Mouse (Mus musculus): Measurements from ENCODE around the gene Rmi1. TPM values are rescaled to one million over a fixed set of nuclear protein-coding genes. Genes with fewer than 3 reads are reported as not detected.
A peak's percentile ranks its signal among the peaks of the same experiment; 100 is the strongest.
"Not testable (repeated sequence)": the region's sequence is repeated elsewhere in the genome, so short reads cannot be mapped to it uniquely, and the experiment has no call there.

Rmi1 gene
- total RNA-seq, 2 experiments from 2014 or later = 8.6 to 10.1 TPM

- no peak for DNase-seq
- intact Hi-C loops (cut with DNase I) = no loop called here
These were observed 4.4 kb upstream of the Rmi1 start for GRCm38 (mm10) chr13:58397651-58398050.

GRCm38 (mm10) chr13:58400576-58400975, 1.5 kb upstream of the Rmi1 start:
- intact Hi-C loops (cut with DNase I) = loop anchor here (2.0 to 5.0 kb wide), 3 partner anchors 16 to 273 kb away; partner anchors contain the start of genes 2210016F16Rik, Hnrnpa0 and Kif27
- no peak for DNase-seq

- DNase-seq = peak; percentile 71 to 74
- intact Hi-C loops (cut with DNase I) = loop anchor here (1.0 to 5.0 kb wide), 4 partner anchors 17 to 274 kb away; partner anchors contain the start of genes 2210016F16Rik, Hnrnpa0 and Kif27
These were observed 679 bp upstream of the Rmi1 start for GRCm38 (mm10) chr13:58401135-58402002.

- no peak for DNase-seq
- intact Hi-C loops (cut with DNase I) = loop anchor here (5.0 kb wide), 2 partner anchors 45 to 275 kb away; partner anchors contain the start of genes Hnrnpa0 and Kif27
These were observed 679 bp downstream of the Rmi1 start for GRCm38 (mm10) chr13:58402744-58403110.

GRCm38 (mm10) chr13:58403243-58403642, 1.2 kb downstream of the Rmi1 start, which contains the start of gene Hnrnpk:
Hnrnpk (minus strand) TSS chr13:58403343.
- intact Hi-C loops (cut with DNase I) = loop anchor here (5.0 kb wide), 2 partner anchors 46 to 276 kb away; partner anchors contain the start of genes Hnrnpa0 and Kif27

GRCm38 (mm10) chr13:58411073-58411472, 9.0 kb downstream of the Rmi1 start:
- no peak for DNase-seq
- intact Hi-C loops (cut with DNase I) = no loop called here

More at GRCm38 (mm10) chr13:58403243-58403642, 1.2 kb downstream of the Rmi1 start, which contains the start of gene Hnrnpk:
- not testable (repeated sequence) for DNase-seq

- intact Hi-C loops (cut with DNase I) = no loop called here
- DNase-seq = no peak
These were observed 13.3 kb downstream of the Rmi1 start for GRCm38 (mm10) chr13:58415374-58415773.

- intact Hi-C loops (cut with DNase I) = no loop called here
These were observed 13.8 kb downstream of the Rmi1 start for GRCm38 (mm10) chr13:58415838-58416237.

GRCm38 (mm10) chr13:58418656-58419055, 16.6 kb downstream of the Rmi1 start:
- intact Hi-C loops (cut with DNase I) = no loop called here
- no peak for DNase-seq

More at GRCm38 (mm10) chr13:58415838-58416237, 13.8 kb downstream of the Rmi1 start:
- no peak for DNase-seq

- intact Hi-C loops (cut with DNase I) = no loop called here
- no peak for DNase-seq
These were observed 17.2 kb downstream of the Rmi1 start for GRCm38 (mm10) chr13:58419266-58419665.

GRCm38 (mm10) chr13:58421026-58421425, 19.0 kb downstream of the Rmi1 start:
- intact Hi-C loops (cut with DNase I) = no loop called here
- no peak for DNase-seq

GRCm38 (mm10) chr13:58422242-58422641, 20.2 kb downstream of the Rmi1 start:
- no peak for DNase-seq
- intact Hi-C loops (cut with DNase I) = no loop called here

GRCm38 (mm10) chr13:58423061-58423660, 21.1 kb downstream of the Rmi1 start:
- DNase-seq = peak in 1 of 2 experiments; percentile 13
- intact Hi-C loops (cut with DNase I) = no loop called here

GRCm38 (mm10) chr13:58439716-58440115, 37.7 kb downstream of the Rmi1 start:
- intact Hi-C loops (cut with DNase I) = no loop called here
- DNase-seq = no peak

- no peak for DNase-seq
- intact Hi-C loops (cut with DNase I) = no loop called here
These were observed 41.3 kb downstream of the Rmi1 start for GRCm38 (mm10) chr13:58443326-58443725.

- intact Hi-C loops (cut with DNase I) = no loop called here
- peak in 1 of 2 experiments; percentile 12 for DNase-seq
These were observed 41.7 kb downstream of the Rmi1 start for GRCm38 (mm10) chr13:58443787-58444186.

- intact Hi-C loops (cut with DNase I) = no loop called here
- DNase-seq = no peak
These were observed 44.5 kb downstream of the Rmi1 start for GRCm38 (mm10) chr13:58446541-58446940.

GRCm38 (mm10) chr13:58450459-58451182, 48.6 kb downstream of the Rmi1 start:
- no peak for DNase-seq

GRCm38 (mm10) chr13:58452246-58452645, 50.2 kb downstream of the Rmi1 start:
- intact Hi-C loops (cut with DNase I) = no loop called here
- DNase-seq = no peak

More at GRCm38 (mm10) chr13:58450459-58451182, 48.6 kb downstream of the Rmi1 start:
- intact Hi-C loops (cut with DNase I) = no loop called here

GRCm38 (mm10) chr13:58452651-58453413, 50.8 kb downstream of the Rmi1 start:
- intact Hi-C loops (cut with DNase I) = no loop called here
- DNase-seq = peak; percentile 22 to 31
